Mouse (Mus musculus) testis, postnatal 14 days (tissue): ENCODE results near the gene Mtus2.
"Not testable (repeated sequence)": the region's sequence is repeated elsewhere in the genome, so short reads cannot be mapped to it uniquely, and the experiment has no call there.

ENCODE experiments used
- DNase-seq: peaks from one replicate; pipeline ENCODE4 v3.0.0; 2021; ENCODE audit warnings: low spot score

The Mtus2 gene

GRCm38 (mm10) chr5:148282631-148283030 is 325.5 kb downstream of the Mtus2 start:
- no peak for DNase-seq

DNA sequence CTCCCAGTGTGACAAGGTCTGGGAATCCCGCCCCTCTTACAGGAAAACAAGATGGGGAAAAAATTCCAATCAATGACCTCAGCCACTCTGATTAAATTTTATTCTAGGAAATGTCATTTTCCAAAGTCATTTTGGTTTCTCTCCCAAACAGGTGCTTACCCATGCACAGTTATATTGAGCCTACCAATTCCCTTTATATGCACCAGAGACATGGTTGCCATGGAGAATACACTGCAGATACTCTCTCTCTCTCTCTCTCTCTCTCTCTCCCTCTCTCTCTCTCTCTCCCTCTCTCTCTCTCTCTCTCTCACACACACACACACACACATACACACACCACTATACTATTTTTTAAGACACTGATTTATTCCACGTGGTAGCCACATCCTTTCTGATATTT is 326.1 kb downstream of the Mtus2 start:
- no peak for DNase-seq

- DNase-seq: no peak
These were observed 326.5 kb downstream of the Mtus2 start for GRCm38 (mm10) chr5:148283584-148283983.

DNA sequence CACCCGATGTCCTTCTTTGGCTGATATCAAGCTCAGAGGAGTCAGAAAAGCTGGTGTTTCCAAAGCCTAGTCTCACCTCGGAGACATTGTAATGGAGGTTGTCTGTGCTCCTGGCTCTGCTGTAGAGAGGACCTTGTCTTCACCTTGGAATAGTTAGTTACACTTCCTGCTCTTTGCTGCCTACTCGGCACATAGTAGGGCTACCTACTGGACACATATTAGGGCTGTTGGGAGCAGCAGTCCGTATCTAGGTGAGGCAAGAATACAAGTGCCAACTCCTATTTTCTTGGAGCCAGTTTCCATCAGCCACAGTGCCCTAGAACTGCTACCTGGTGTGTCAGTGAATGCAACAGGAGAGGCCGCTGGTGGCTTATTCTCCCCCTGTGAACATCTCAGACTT is 330.4 kb downstream of the Mtus2 start:
- DNase-seq: no peak

GRCm38 (mm10) chr5:148288804-148289203 is 331.7 kb downstream of the Mtus2 start:
- peak; percentile 37 for DNase-seq

DNA sequence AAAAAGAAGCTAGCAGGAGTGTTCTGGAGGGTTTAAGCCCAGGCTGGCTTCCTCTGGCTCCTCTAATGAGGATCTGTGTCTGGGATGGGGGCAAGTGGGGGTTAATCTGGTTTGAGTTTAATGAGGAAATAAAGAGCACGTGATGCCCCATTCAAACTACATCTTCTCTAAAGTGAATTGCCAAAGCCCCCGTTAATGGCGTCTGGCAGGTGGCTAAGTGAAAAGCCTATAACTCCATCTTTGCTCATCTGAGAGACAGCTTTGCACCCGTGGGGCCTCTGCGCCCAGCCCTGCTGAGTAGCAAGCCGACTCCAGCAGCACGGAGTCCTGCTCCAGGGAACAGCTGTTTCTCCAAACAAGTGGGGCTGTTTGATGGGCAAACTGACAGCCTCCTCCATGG is 332.8 kb downstream of the Mtus2 start:
- no peak for DNase-seq

DNA sequence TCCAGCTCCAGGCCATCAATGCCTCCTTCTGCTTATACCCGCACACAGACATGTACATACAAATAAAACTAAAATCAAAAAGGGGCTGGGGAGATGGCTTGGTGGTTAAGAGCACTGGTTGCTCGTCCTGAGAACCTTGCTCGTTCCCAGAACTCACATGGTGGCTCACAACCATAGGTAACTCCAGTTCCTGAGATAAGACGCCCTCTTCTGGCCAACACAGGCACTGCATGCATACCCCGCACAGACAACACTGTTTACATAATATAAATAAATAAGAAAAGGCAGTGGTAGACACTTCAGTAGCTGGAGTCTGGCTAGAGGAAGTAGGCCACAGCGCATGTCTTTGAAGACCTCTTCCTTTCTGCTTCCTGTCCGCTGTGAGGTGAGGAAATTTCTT is 335.7 kb downstream of the Mtus2 start:
- DNase-seq: no peak

GRCm38 (mm10) chr5:148293346-148293745 is 336.2 kb downstream of the Mtus2 start:
- peak; percentile 49 for DNase-seq

GRCm38 (mm10) chr5:148302968-148303367 is 345.8 kb downstream of the Mtus2 start:
- peak; percentile 23 for DNase-seq

GRCm38 (mm10) chr5:148304112-148304511 is 347.0 kb downstream of the Mtus2 start:
- no peak for DNase-seq

DNA sequence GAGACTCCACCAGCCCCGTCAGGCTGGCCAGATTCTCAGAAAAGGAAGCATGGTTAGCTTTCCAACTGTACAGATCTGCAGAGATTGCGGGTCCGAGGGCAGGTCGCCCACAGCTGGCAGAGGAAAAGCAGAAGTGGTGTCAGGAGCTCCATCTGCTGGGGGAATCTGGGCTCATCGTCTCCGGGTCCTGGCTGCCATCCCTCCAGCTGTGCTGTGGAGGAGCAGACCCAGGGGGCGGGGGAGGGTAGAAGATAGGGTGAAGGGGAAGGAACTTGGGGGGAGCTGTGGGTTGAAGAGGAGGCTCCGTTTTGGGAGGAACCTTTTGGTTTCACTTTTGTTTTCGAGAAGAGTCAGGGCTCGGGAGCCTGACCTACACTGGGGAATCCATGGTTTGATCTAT is 353.7 kb downstream of the Mtus2 start:
- DNase-seq: no peak

DNA sequence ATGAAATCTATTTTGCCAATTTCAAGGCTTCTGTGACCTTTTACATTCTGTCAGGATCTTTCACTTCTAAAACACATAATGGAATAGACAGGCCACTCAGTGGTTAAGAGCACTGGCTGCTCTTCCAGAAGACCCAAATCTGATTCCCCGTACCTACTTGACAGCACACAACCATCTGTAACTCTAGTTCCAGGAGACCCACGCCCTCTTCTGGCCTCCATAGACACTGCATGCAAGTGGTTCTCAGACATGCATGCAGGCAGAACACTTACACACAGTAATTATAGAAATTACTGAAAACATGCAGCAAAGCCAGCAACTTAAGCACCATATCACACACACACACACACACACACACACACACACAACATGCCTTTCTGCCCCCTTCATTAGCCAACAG is 355.3 kb downstream of the Mtus2 start:
- no peak for DNase-seq

DNA sequence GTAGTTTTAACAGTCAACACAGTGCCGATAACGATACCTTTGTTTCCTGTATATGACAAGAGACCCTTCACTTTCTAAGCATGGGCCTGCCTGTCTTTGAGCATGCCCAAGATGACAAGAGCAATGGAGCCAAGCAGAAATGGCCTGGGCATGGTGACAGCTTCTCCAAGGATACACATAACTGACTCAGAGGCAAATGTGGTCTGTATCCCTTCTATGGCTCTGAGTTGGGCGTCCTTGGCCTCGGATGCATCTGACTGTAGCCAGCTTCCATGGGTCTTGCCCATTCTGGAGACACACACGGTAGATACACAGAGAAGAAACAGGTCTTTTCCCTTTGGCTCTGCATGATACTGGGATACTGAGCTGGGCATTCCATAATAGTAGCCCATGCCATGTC is 357.8 kb downstream of the Mtus2 start:
- DNase-seq: no peak

DNA sequence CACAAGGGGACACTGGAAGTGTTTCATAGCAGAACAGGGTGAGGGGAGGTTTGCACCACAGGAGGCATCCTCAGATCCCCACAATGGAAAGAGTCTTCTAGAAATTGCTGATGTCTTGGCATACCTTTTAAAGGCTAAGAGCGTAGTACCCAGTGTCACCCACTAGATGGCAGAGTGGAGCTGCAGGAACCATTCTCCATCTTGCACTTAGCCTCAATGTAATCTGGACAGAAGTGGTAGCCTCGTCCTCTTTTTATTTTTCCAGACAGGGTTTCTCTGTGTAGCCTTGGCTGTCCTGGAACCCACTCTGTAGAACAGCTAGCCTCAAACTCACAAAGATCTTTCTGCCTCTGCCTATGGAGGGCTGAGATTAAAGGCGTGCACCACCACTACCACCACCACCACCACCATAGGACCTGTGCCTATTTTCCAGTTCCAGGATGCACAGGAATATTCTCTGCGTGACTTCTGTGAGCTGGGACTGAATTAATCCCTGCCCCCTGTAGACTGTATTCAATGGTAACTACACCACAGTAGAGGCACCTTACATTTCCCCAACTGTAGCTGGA is 368.3 kb downstream of the Mtus2 start:
- DNase-seq: no peak

GRCm38 (mm10) chr5:148326295-148326694 is 369.2 kb downstream of the Mtus2 start:
- not testable (repeated sequence) for DNase-seq

GRCm38 (mm10) chr5:148328982-148329381 is 371.9 kb downstream of the Mtus2 start:
- DNase-seq: no peak

- no peak for DNase-seq
These were observed 374.2 kb downstream of the Mtus2 start for GRCm38 (mm10) chr5:148331229-148331776.

DNA sequence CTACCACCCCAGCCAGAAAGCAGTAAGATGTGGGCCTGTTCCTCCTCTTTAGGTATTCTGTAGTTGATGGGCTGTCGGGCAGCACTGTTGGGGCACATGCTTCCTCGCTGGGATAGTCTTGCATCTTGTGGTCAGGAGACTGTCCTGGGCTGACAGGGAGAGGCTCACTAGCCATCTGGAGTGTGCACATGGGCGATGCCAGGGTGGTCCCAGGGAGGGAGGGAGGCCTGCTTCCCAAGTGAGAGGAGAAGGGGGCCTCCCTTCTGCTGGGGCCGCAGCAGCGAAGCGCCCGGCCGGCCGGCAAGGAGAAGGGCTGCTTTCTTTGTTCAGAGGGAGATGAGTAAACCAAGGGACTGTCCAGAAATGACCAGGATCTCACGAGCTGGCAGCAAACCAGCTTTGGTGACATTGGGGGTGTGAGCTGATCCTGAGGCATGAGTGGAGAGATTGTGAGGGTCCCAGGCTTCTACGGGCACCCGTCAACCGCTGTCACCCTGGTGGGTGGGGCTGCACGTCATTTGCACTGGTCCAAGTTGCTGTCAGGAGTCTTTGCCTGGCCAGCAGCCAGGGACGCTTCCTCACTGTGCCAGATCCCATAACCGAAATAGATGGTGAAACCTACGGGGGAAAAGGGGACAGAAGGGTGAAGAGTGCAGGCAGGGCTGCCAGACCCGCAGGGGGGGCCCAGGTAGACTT is 375.0 kb downstream of the Mtus2 start:
- DNase-seq: no peak

DNA sequence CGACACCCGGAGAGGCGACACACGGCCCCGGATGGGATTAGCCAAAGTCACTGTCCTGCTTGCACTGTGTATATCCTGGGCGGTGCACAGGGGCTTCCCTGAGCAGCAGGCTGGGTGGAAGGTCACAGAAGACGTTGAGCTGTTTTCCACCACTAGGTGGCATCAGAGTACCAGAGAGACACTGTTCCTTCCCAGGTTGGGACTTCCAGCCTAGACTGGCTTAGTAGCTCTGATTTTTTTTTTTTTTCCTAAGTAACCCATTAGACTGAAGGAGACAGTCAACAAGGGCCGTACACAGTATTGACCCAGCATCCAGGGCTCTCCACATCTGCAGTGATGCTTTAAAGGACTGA is 375.5 kb downstream of the Mtus2 start:
- DNase-seq: peak; percentile 48

DNA sequence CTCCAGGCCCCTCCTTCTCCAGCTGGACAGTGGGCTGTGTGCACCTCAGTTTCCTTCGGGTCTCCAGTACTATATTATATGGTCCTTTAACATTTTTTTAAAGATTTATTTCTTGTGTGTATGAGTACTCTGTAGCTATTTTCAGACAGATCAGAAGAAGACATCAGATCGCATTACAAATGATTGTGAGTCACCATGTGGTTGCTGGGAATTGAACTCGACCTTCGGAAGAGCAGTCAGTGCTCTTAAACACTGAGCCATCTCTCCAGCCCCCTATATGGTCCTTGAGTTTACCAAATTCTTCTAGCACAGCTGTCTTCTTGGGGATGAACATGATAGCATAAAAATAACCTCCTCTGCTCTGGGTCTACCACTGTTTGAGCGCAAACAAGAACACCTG is 382.0 kb downstream of the Mtus2 start:
- no peak for DNase-seq

GRCm38 (mm10) chr5:148342061-148342741 is 385.1 kb downstream of the Mtus2 start:
- no peak for DNase-seq

DNA sequence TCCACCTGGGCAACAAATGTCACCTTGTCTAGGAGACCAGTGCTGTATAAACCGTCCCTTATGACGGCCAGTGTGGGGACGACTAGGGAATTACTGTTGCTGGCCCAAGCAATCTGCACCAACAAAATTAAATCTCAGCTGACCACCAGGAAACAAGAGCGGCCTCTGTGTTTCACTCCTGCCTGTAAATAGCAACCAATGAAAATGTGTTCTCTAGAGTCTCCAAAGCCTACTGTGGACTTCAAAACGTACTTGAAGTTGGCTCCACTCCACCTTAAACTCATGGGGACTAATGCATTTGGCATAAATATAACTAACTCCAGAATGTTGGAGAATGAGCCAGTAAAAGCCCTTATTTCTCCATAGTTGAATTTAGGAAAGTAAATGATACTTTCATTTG is 387.3 kb downstream of the Mtus2 start:
- no peak for DNase-seq

- DNase-seq: no peak
These were observed 389.4 kb downstream of the Mtus2 start for GRCm38 (mm10) chr5:148346543-148346942.
